Mouse (Mus musculus) layer of hippocampus, adult 2 months (tissue): Measurements from ENCODE around the gene Smlr1. TPM values are rescaled to one million over a fixed set of nuclear protein-coding genes. Genes with fewer than 3 reads are reported as not detected.

Source experiments
- DNase-seq, 2 experiments: peaks; one replicate each; pipeline ENCODE4 v3.0.0; 2022; ENCODE audit warnings: low spot score in 2 of 2
- H3K27ac ChIP-seq: fragments of 200-600 bp; 2 replicates; pipeline ENCODE4 v1.8.1; 2022
- H3K4me3 ChIP-seq: fragments of 200-600 bp; 2 replicates; pipeline ENCODE4 v1.8.1; 2022; ENCODE audit warnings: mild to moderate bottlenecking
- CTCF ChIP-seq: fragments of 200-600 bp; conservative IDR thresholded peaks from 2 replicates; pipeline ENCODE4 v1.8.1; 2022; ENCODE audit warnings: antibody characterized with exemption, mild to moderate bottlenecking, moderate library complexity
- long read RNA-seq, 2 experiments: library from polyadenylated mRNA; stranded (forward); transcript quantifications; one replicate each; pipeline ENCODE4 v2.0.0; 2021; ENCODE audit warnings: borderline mapping rate in 2 of 2
- total RNA-seq, 2 experiments: library from RNA; stranded (reverse); gene quantifications; 2 replicates each; pipeline ENCODE4 v1.2.3; 2021

The Smlr1 gene
- not detected for total RNA-seq
- long read RNA-seq, experiment 1 = 0 reads
- long read RNA-seq, experiment 2 = 0 reads

DNA sequence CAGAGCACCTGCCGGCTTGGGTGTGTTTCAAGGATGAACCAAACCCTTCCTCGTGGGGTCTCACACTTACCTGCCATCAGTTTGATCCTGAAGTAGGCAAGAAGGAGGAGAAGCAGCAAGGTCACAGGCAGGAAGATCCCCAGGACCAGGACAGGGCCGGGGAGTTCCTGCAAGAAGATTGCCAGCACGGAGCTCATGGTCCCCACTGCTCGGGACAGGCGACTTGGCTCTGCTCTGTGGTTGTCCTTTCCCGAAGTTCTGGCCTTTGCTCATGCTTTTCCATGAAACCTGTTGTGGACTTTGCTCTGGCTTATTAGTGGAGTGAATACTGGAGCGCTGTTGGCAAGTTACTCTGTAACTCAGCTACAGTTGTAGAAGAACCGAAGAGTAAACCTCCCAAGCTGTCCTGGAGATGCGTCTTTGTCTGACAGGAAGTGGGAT, at the start of gene Smlr1:
Gene Smlr1, minus strand, starts transcription at position 377 of the 441 bp plus-strand sequence.
- TF ChIP-seq CTCF = no peak
- no peak within 1 kb of the TSS for H3K4me3 ChIP-seq
- no peak within 1 kb of the TSS for H3K27ac ChIP-seq
- no peak for DNase-seq

DNA sequence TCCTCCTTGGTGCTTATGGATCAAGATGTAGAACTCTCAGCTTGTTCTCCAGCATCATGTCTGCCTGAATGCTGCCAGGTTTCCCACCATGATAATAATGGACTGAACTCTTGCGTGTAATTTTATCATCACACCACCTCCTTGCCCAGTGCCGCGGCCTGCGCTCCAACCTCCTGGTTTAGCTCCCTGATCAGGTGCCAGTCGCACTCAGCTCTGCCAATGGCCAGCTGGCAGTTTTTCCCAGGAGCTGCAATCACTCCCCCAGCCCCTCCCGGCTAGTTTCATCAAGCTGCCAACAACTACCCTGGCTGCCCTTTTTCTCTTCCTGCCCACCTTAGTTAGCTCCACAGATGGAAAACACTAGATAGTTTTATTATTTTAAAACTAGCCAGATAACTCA, 48.8 kb upstream of the Smlr1 start:
- no peak overlapping the region for H3K4me3 ChIP-seq
- peak; percentile 26 to 29 for DNase-seq
- H3K27ac ChIP-seq = no peak overlapping the region
- no peak for TF ChIP-seq CTCF

DNA sequence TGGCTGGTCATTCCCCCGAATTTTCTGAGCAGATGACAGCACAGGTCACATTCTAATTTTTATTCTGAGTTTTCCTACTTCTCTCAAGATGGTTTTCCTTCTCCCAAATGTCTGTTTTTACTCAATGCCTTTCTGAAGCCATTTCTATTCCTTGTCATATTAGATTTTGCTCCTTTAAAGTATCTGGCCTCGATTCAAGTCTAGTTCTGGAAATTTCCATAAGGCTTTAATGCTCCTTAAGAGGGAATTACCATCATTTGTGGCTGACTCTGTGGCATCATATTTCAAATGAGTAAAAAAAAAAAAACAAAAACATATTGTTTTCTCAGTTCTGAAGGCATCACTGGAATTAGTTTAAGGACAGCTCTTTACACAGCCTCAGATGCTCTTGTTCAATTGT, 44.0 kb upstream of the Smlr1 start:
- no peak for DNase-seq
- no peak for TF ChIP-seq CTCF
- H3K4me3 ChIP-seq = no peak overlapping the region
- H3K27ac ChIP-seq = no peak overlapping the region

DNA sequence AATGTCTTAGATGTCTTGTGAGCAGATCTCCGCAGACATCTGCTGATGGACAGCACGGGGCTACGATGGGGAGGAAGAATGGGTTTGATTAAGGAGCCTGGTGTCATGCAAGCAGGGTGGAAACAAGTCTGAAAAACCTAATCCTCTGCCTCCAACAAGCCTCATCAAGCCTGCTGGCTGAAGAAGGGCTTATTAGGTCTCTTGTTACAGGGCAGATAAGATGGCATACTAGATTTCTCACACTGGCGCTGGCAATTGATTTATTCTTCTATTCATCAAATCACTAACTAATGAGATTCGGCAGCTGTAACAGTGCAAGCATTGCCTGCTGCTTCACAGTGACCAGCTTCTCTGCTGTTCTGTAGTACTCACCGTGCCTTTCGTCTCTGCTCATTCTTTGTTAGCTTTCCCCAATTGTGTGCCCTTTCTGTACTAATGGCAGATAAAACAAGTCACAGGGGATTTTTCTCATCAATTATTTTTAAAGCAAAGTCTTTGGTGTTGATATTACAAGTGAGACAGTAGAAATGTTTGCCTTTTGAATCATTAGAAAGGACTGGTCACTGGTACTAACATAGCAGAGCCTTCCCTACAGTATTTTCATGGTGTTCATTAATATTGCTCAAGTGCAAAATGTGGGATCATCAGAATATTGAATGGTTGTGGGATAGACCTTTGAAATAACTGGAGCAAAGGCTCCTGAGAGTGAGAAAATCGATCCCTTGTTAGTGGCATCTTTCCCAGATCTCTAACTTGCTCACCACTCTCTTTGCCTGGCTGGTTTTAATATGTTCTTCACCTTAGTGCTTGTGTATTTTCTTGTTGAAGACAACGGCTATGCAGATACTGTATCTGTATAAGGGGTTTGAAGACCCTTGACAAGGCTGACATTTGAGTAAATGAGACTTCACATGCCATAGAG, 35.5 kb upstream of the Smlr1 start:
- TF ChIP-seq CTCF = no peak
- no peak overlapping the region for H3K4me3 ChIP-seq
- H3K27ac ChIP-seq = no peak overlapping the region
- no peak for DNase-seq

DNA sequence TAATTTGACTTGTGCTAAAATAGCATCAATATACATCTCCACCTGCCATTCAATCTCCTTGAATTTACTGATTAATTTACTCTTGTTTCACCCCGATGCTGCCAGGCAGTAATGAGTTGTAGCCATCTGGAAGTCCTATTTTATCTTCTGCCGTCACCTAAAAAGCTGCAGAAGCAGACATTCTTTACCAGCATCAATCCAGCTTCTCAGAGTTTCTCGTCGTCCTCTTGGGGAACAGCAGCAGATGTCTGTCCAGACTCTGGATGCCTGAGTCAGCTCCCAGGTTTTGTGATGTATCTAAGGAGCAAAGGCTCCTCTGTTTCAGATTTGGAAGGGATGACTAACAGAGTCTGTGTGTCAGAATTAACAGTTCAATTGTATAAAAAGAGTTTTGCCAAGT, 16.9 kb upstream of the Smlr1 start:
- no peak for TF ChIP-seq CTCF
- Histone ChIP-seq H3K27ac (no peak overlapping the region), H3K4me3 (no peak overlapping the region)
- DNase-seq = peak; percentile 23 to 34

DNA sequence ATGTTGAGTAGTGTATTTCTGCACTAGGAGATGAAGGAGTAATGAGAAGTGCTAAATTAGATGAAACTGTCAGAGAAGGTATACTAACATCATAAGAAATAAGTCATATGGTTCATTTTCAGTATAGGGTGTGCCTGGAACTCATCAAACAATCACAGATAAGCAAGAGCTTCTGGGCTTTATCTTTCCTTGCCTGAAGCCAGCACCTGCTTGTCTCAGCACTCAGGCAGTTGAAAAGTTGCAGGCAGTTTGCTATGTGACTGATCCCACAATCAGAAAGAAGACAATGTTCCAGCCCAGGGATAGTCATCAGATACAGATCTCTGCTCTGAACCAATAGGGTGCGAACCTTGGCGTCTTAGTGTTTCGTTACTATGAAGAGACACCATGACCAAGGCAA, 5.0 kb upstream of the Smlr1 start:
- H3K27ac ChIP-seq = no peak overlapping the region
- no peak for TF ChIP-seq CTCF
- no peak overlapping the region for H3K4me3 ChIP-seq
- DNase-seq = no peak

DNA sequence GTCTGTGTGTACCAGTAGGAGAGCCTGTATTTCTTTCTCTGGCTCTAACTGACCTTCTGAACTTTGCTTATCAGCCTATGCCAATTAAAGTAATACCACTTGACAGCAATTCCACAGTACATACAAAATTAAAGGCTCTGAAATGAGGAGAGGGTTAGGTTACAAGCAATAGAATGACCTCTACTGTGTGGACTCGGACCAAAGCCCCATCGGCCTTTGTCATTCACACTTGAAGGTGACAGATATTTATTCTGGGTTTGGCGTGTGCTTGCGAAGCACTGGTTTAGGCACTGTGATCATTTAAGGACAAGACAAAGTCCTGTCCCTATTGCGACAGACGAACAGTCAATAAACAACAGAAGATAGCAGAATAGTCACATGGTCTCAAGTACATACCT, 3.7 kb upstream of the Smlr1 start:
- Histone ChIP-seq H3K27ac (peak overlapping the region; percentile 61; the same call in 1 of the 2 replicates), H3K4me3 (no peak overlapping the region)
- no peak for TF ChIP-seq CTCF
- no peak for DNase-seq

DNA sequence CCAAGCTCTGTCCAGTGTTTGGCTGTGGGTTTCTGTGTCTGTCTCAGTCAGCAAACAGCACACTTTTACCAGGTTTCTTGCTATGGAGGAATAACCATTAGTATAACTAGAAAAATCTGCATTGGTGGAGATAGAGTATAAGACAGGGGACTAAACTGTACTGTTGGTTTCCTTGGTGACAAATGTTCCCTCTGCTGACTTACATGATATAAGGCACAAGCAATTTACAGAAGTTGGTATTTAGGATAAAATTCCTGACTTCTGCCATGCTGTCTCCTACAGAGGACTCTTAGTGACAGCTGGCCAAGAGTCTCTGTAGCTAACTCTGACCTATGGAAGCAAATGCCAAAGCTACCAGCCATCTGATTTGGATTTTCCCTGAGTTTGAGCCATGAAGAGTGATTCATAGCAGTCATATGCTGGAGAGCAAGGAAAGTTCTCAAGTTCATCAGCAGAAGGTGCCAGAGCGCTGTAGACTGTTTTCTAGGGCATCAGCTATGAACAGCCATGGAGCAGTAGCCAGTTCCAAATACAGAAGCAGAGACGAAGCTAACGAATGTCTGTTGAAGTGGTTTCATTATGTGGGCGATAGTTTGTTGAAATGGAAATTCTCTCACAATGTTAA, 3.2 kb upstream of the Smlr1 start:
- no peak overlapping the region for H3K4me3 ChIP-seq
- DNase-seq = peak; percentile 60 to 65
- peak; percentile 83 for TF ChIP-seq CTCF
- H3K27ac ChIP-seq = peak overlapping the region; percentile 61; the same call in 1 of the 2 replicates

DNA sequence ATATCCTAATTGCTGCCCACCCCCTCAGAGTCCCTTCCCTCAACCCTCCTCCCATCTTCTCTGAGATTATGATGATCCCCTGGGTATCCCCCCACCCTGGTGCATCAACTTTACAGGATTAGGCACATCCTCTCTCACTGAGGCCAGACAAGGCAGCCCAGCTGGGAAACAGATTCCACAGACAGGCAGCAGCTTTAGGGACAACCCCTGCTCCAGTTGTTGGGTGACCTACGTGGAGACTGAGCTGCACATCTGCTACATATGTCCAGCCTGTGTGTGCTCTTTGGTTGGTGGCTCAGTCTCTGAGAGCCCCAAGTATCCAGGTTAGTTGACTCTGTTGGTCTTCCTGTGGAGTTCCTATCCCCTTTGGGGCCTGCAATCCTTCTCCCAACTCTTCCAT, 2.7 kb upstream of the Smlr1 start:
- 0 out of 2 replicates have a peak overlapping the region, but pooled peaks have one; percentile 61 for H3K27ac ChIP-seq
- no peak for DNase-seq
- no peak overlapping the region for H3K4me3 ChIP-seq
- no peak for TF ChIP-seq CTCF

DNA sequence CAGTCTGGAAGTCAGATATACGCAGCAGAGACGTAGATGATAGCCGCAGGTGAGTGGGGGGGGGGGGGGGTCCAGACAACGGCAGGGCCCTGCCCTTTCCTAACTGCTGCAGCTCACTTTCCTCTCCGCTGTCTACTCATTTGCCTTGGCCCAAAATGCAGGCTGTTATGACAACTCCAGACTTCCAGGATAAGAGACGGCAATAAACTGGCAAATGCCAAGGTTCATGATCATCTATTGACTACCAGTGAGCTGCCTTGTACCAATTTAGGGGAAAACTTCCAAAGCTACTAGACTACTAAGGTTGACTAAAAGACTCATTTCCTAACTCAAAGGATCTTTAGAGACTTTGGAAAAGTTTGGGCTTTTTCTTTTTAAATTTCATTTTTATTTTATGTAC, 554 bp upstream of the Smlr1 start:
- Histone ChIP-seq H3K4me3 (no peak overlapping the region), H3K27ac (no peak overlapping the region)
- DNase-seq = no peak
- TF ChIP-seq CTCF = no peak

DNA sequence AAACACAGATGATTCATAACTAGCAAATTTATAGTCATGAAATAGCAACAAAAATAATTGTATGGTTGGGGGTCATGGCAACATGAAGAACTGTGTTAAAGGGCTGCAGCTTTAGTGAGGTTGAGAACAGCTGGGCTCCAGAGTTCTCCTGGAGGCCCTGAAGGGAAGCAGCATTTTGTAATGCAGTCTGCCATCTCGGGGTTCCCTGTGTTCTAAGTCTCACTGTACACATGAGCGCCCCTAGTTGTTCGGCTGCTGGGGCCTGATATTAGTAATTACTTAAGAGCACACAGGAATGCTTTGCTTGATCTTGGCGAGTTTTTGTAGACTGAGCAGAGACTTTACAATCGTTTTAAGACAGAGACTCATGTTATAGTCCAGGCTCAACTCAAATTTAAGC, 1.6 kb downstream of the Smlr1 start:
- Histone ChIP-seq H3K4me3 (no peak overlapping the region), H3K27ac (no peak overlapping the region)
- TF ChIP-seq CTCF = no peak
- DNase-seq = no peak

DNA sequence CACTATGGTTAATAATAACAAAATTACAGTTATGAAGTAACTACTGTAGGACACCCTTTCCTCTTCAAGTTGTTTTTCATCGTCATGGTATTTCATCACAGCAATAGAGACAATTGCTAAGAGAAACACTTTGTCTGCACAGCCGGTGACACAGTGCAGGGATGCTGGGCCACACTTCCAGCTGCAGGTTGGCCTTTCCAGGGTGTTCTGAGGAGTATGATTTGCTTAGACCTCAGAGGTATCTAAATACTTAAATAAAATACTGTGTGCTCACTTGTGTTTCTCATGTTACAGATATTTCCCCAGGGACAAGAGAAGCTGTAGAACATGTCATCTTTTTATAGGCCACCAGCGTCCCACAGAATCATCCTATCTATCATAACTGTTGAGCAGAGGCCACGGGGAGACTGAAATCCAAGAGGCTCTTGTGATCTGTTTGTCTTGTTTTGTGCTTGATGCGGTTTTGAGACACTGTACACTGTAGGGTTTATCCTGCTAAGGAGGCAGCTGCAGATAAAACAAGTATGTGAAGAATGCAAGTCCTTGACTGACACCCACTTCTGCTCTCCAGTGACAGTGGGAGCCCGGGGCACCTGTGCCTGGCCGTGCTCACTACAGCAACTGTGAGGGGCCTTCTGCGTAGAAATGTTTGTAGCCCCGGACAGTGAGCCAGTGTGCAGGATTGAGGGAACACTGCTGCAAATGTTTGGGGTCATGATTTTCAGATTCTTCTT, 2.4 kb downstream of the Smlr1 start:
- no peak for TF ChIP-seq CTCF
- DNase-seq = no peak
- Histone ChIP-seq H3K4me3 (no peak overlapping the region), H3K27ac (no peak overlapping the region)

DNA sequence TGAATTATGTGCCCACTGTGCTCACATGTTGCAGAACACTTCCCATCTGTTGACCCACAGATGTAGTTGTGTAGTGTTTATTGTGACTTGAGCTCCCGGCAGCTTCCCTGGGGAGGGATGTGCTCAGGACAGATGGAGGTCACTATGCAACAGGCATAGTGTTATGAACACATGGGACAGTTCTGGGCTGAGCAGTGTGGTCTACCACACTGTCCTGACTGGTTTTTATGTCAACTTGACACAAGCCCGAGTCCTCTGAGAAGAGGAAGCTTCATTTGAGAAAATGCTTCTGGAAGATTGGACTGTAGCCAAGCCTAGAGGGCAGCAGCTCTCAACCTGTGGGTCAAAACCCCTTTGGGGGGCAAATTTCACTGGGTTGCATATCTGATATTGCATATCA, 3.0 kb downstream of the Smlr1 start:
- no peak overlapping the region for H3K4me3 ChIP-seq
- no peak for TF ChIP-seq CTCF
- DNase-seq = no peak
- H3K27ac ChIP-seq = no peak overlapping the region
